Mouse (Mus musculus): ENCODE results near the gene Pptc7. TPM values are rescaled to one million over a fixed set of nuclear protein-coding genes. Genes with fewer than 3 reads are reported as not detected.
A peak's percentile ranks its signal among the peaks of the same experiment; 100 is the strongest.

Gene Pptc7
- 18.6 and 18.8 TPM in 2 replicates for total RNA-seq (2015)
- 19.9 and 22.0 TPM in 2 replicates for total RNA-seq (2017)

- ATAC-seq (ENCODE audit: poor library complexity, severe bottlenecking): peak; percentile 88
Observed at GRCm38 (mm10) chr5:122284183-122285028, at the start of gene Pptc7. Gene Pptc7, plus strand, starts transcription at chr5:122284365.

GRCm38 (mm10) chr5:122235196-122235836, 48.8 kb upstream of the Pptc7 start:
- ATAC-seq (ENCODE audit: poor library complexity, severe bottlenecking): 0 out of 2 replicates have a peak, but pooled peaks have one; percentile 4

- no peak for ATAC-seq (ENCODE audit: poor library complexity, severe bottlenecking)
Observed at GRCm38 (mm10) chr5:122237200-122237599, 47.0 kb upstream of the Pptc7 start.

- no peak for ATAC-seq (ENCODE audit: poor library complexity, severe bottlenecking)
Observed at GRCm38 (mm10) chr5:122239618-122240017, 44.5 kb upstream of the Pptc7 start.

DNA sequence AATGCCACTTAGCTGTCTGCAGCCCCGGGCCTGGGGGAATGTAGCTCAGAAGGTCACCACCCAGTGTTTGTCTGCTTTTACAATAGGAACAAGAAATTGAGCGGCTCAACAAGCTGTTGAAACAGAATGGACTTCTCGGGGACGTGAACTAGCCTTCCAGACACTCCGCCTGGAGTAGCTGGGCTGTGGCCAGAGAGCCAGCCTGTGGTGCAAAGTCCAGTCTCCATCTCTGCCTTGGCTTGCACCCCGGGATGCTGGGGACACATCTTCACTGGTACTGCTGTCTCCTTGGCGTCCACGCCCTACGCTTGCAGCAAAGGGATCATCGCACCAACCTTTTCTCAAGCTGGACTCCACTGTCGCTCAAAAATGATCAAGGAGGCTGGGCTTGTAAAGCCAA, 43.6 kb upstream of the Pptc7 start:
- ATAC-seq (ENCODE audit: poor library complexity, severe bottlenecking): no peak

DNA sequence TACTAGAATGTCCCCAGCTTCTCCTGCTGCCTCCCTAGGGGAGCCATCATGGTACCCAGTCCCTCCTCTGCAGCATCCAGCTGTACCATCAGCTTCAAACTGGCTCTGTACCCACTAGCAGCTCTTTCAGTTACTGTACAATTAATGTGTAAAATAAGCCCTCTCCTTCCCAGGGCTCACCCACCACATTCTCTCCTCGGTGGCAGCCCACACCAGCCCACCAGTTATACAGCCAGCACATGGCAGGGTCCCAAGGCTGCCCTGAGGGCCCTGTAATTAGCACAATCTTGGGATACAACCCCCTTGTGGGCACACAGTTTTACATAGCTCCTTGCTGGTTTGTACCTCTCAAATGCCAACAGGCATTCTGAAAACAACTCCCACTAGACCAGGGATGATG, 43.2 kb upstream of the Pptc7 start:
- ATAC-seq (ENCODE audit: poor library complexity, severe bottlenecking): no peak

GRCm38 (mm10) chr5:122242521-122243123, 41.5 kb upstream of the Pptc7 start:
- ATAC-seq (ENCODE audit: poor library complexity, severe bottlenecking): peak; percentile 75

- ATAC-seq (ENCODE audit: poor library complexity, severe bottlenecking): 0 out of 2 replicates have a peak, but pooled peaks have one; percentile 6
Observed at GRCm38 (mm10) chr5:122243781-122244523, 40.2 kb upstream of the Pptc7 start.

DNA sequence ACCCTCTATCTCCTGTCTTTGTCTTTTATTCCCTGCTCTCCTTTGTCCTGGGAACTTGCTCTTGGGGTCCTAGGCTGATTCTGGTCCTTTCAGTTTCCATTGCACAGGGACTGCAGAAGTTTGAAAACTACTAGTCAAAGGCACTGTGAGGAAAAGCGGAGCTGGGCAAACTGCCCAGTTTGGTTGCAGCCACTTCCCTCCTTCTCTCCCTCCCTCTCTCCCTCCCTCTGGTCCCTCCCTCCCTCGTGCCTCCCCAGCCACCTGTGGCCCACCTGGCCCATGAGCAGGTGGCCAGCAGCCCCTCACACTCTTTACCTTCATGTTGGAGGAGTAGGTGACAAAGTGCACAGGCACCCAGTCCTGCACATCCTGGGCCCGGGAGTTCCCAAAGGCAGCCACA, 39.0 kb upstream of the Pptc7 start:
- ATAC-seq (ENCODE audit: poor library complexity, severe bottlenecking): no peak

GRCm38 (mm10) chr5:122246547-122247167, 37.5 kb upstream of the Pptc7 start:
- ATAC-seq (ENCODE audit: poor library complexity, severe bottlenecking): no peak

DNA sequence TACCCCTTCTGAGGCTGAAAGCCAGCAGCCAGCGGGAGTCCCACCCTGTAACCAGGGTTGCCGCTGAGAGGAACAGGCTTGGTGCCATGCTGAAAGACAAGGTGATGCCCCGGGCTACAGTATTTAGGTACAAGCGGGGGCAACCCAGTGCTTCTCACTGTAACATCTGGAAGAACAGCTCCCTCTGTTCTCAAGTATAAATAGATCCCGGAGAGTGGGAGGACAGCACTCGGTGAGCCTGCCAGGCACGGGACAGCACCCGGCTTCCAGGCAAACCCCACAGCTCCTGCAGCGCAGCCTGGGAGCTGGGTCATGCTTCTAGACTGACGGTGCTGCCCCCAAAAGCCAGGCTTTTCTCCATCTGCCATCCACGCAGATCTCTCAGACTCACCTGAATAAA, 36.6 kb upstream of the Pptc7 start:
- ATAC-seq (ENCODE audit: poor library complexity, severe bottlenecking): no peak

DNA sequence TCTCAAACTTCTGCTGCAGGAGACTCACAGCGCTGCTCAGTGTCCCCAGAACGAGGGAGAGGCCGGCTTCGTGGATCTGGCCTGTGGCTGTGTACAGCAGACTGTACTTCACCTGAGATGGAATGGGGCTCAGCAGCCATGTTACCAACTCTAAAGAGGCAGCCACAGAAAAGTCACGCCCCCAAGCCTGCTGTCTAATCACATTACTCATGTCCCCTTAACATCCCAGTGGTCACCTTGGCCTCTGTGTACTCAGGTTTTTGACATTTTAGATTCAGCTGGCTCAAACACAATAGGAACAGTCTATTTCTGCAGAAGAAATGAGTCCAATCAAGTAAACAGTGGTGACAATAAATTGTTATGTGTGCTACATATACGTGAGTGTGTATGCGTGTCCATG, 36.2 kb upstream of the Pptc7 start:
- ATAC-seq (ENCODE audit: poor library complexity, severe bottlenecking): no peak

- ATAC-seq (ENCODE audit: poor library complexity, severe bottlenecking): no peak
Observed at GRCm38 (mm10) chr5:122249281-122249680, 34.9 kb upstream of the Pptc7 start.

GRCm38 (mm10) chr5:122251895-122252606, 32.1 kb upstream of the Pptc7 start:
- no peak for ATAC-seq (ENCODE audit: poor library complexity, severe bottlenecking)

DNA sequence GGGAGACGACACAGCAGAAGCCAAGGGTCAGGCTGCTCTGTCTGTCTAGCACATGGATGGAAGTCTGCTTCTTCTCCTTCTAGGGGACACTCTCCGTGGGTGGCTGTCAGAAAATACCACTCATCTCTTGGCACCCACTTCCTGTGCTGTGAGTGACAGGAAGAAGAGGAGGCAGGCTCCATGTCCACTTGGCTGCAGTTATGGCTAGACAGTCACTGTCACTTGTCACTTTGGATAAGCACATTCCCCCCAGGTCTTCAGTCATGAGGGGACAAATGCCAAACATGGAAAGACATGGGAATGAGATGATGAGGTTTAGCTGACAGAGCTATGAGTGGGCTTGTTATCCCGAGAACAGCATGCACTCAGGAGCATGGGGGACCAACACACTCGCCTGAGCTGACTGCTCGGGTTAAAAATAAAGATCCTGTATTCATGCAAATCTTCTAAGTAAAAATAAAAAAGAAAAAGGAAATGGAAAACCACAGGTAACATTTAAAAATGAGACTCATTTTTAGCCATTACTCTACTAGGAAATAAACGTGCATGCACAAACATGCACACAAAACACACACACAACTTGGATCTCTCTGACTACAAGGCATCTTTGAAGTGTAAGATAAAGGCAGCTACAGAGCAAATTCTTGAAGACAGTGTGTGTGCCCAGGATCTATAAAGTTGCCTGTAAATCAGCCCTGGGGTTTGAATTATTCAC, 26.0 kb upstream of the Pptc7 start:
- no peak for ATAC-seq (ENCODE audit: poor library complexity, severe bottlenecking)

DNA sequence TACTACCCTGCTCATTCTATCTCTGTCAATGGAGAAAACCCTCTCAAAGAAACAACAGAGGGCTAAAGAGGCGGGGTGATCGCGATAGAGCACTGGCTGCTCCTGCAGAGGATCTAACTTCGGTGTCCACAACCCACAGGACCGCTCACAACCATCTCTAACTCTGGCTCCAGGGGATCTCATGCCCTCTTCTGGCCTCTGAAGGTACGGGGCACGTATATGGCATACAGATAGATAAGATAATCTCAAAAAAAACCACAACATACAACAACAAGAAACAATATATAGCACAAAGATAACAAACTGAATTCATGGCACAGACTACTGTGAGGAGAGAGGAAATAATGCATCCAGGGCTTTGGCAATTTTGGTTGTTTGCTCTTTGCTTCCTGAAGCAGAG, 22.1 kb upstream of the Pptc7 start:
- ATAC-seq (ENCODE audit: poor library complexity, severe bottlenecking): 0 out of 2 replicates have a peak, but pooled peaks have one; percentile 30

GRCm38 (mm10) chr5:122263933-122264905, 19.9 kb upstream of the Pptc7 start, which contains the start of gene Tctn1:
Gene Tctn1, minus strand, starts transcription at chr5:122264460.
- peak; percentile 93 for ATAC-seq (ENCODE audit: poor library complexity, severe bottlenecking)

- no peak for ATAC-seq (ENCODE audit: poor library complexity, severe bottlenecking)
Observed at GRCm38 (mm10) chr5:122265187-122265586, 19.0 kb upstream of the Pptc7 start.

Measured in megakaryocyte, adult 5-6 weeks (primary cell).